18 mouse cellular contexts compared by ENCODE assay signal in genomic region chr5:120196879-120197278, GRCm38 (mm10).
A peak's percentile ranks its signal among the peaks of the same experiment; 100 is the strongest.
DNase-seq lines count a peak whose midpoint lies in the region; ATAC-seq and TF ChIP-seq lines count a peak whose summit lies in the region.
"Had no signal": no experiment of that assay in that cellular context is flagged by ENCODE, and none has a peak within 500 bp of the region (broad histone marks: within the 10 kb centered on the region; RNA-seq: fewer than 3 reads in every experiment).

No protein-coding gene starts in this region.

- ATAC-seq in hindbrain, embryonic 11.5 days (ENCODE audit: low FRiP score) = no peak
- no peak for ATAC-seq in hindbrain, postnatal 0 days
- ATAC-seq: forebrain, embryonic 15.5 days had no signal

- no peaks in the 10 kb centered on the region for H3K9me3 ChIP-seq in hindbrain, embryonic 11.5 days (ENCODE audit: control insufficient read depth, low read length)
- no peaks in the 10 kb centered on the region for H3K9me3 ChIP-seq in hindbrain, postnatal 0 days (ENCODE audit: low read length)
- no peaks in the 10 kb centered on the region for H3K9me3 ChIP-seq in limb, embryonic 10.5 days (replicated peaks)
- H3K9me3 ChIP-seq: embryonic facial prominence, embryonic 10.5 days; forebrain, embryonic 15.5 days had no signal

- no peak overlapping the region for H3K4me2 ChIP-seq in hindbrain, embryonic 11.5 days (replicated peaks; ENCODE audit: low read depth, low read length)
- H3K4me2 ChIP-seq in hindbrain, postnatal 0 days (ENCODE audit: low read depth, low read length) = no peak overlapping the region
- H3K4me2 ChIP-seq: forebrain, embryonic 15.5 days; liver, embryonic 11.5 days; lung, embryonic 14.5 days had no signal

- no peak overlapping the region for H3K27ac ChIP-seq in hindbrain, embryonic 11.5 days (ENCODE audit: low read depth, low read length)
- H3K27ac ChIP-seq in hindbrain, postnatal 0 days = no peak overlapping the region
- 0 out of 2 replicates have a peak overlapping the region, but pooled peaks have one; percentile 7 for H3K27ac ChIP-seq in limb, embryonic 10.5 days
- H3K27ac ChIP-seq: embryonic facial prominence, embryonic 10.5 days; forebrain, embryonic 15.5 days; kidney, postnatal 0 days had no signal

- peak; percentile 57 for DNase-seq in adrenal gland, postnatal 10 days
- no peak for DNase-seq in adrenal gland, postnatal 4 days (ENCODE audit: low spot score in 2 of 2)
- no peak for DNase-seq in hindbrain, embryonic 11.5 days (ENCODE audit: low spot score)
- no peak for DNase-seq in hindbrain, postnatal 0 days (ENCODE audit: low spot score)
- DNase-seq in adrenal gland, postnatal 14 days = peak; percentile 65
- DNase-seq in limb, embryonic 10.5 days (ENCODE audit: low spot score) = no peak
- DNase-seq in frontal cortex, postnatal 14 days (ENCODE audit: low spot score in 2 of 2) = no peak
- no peak for DNase-seq in kidney, postnatal 25 days
- DNase-seq: cerebellum, adult 11 months; kidney, adult 11 months; lung, embryonic 14.5 days; lung, postnatal 4 days; thymus, adult 2 months had no signal

- no peaks in the 10 kb centered on the region for H3K36me3 ChIP-seq in hindbrain, embryonic 11.5 days (ENCODE audit: control insufficient read depth, insufficient read depth, low read length)
- peaks cover 9% of the 10 kb centered on the region for H3K36me3 ChIP-seq in hindbrain, postnatal 0 days (ENCODE audit: insufficient read depth, low read length)
- peaks cover 34% of the 10 kb centered on the region for H3K36me3 ChIP-seq in limb, embryonic 10.5 days
- H3K36me3 ChIP-seq: forebrain, embryonic 15.5 days had no signal

- 93% methylated on average over 9 of the region's 9 CpGs for WGBS in hindbrain, embryonic 11.5 days
- 75% methylated on average over 9 of the region's 9 CpGs for WGBS in hindbrain, postnatal 0 days
- 92% methylated on average over 9 of the region's 9 CpGs for WGBS in limb, embryonic 10.5 days

- H3K4me3 ChIP-seq in hindbrain, embryonic 11.5 days (ENCODE audit: low read depth, low read length) = no peak overlapping the region
- H3K4me3 ChIP-seq in hindbrain, postnatal 0 days (ENCODE audit: low read length) = no peak overlapping the region
- H3K4me3 ChIP-seq in limb, embryonic 10.5 days = no peak overlapping the region
- H3K4me3 ChIP-seq: embryonic facial prominence, embryonic 10.5 days; forebrain, embryonic 15.5 days had no signal

- H3K9ac ChIP-seq in hindbrain, embryonic 11.5 days (ENCODE audit: low read depth, low read length) = 0 out of 2 replicates have a peak overlapping the region, but pooled peaks have one; percentile 19
- no peak overlapping the region for H3K9ac ChIP-seq in hindbrain, postnatal 0 days (replicated peaks; ENCODE audit: low read length)
- H3K9ac ChIP-seq: forebrain, embryonic 15.5 days; lung, embryonic 14.5 days had no signal

- H3K4me1 ChIP-seq in hindbrain, embryonic 11.5 days (replicated peaks; ENCODE audit: control insufficient read depth, insufficient read depth, low read length) = peaks cover 5% of the 10 kb centered on the region; the same call in 1 of the 2 replicates
- peaks cover 25% of the 10 kb centered on the region for H3K4me1 ChIP-seq in hindbrain, postnatal 0 days (ENCODE audit: insufficient read depth, low read length)
- H3K4me1 ChIP-seq in limb, embryonic 10.5 days = peaks cover 22% of the 10 kb centered on the region

- TF ChIP-seq CTCF in hindbrain, postnatal 0 days (IDR thresholded peaks at IDR 0.05; ENCODE audit: low read depth) = no peak

- no peaks in the 10 kb centered on the region for H3K27me3 ChIP-seq in hindbrain, embryonic 11.5 days (ENCODE audit: control insufficient read depth, insufficient read depth, low read length)
- no peaks in the 10 kb centered on the region for H3K27me3 ChIP-seq in hindbrain, postnatal 0 days (ENCODE audit: insufficient read depth, low read length)
- no peaks in the 10 kb centered on the region for H3K27me3 ChIP-seq in limb, embryonic 10.5 days (ENCODE audit: low read depth, poor library complexity, severe bottlenecking)
- H3K27me3 ChIP-seq: CH12.LX; forebrain, embryonic 15.5 days had no signal

Comparison
In these comparisons a context has a peak if more than half of its experiments do, and no peak if none do; other contexts are left out.
1. DNase-seq: peak in adrenal gland, postnatal 10 days (single experiment) and adrenal gland, postnatal 14 days (single experiment); none in adrenal gland, postnatal 4 days (0 of 2), hindbrain, embryonic 11.5 days (single experiment), hindbrain, postnatal 0 days (single experiment), limb, embryonic 10.5 days (single experiment), frontal cortex, postnatal 14 days (0 of 2) and kidney, postnatal 25 days (0 of 2).